Mouse (Mus musculus): ENCODE data around the gene Gm20388.
"Not testable (repeated sequence)": the region's sequence is repeated elsewhere in the genome, so short reads cannot be mapped to it uniquely, and the experiment has no call there.

The Gm20388 gene

DNA sequence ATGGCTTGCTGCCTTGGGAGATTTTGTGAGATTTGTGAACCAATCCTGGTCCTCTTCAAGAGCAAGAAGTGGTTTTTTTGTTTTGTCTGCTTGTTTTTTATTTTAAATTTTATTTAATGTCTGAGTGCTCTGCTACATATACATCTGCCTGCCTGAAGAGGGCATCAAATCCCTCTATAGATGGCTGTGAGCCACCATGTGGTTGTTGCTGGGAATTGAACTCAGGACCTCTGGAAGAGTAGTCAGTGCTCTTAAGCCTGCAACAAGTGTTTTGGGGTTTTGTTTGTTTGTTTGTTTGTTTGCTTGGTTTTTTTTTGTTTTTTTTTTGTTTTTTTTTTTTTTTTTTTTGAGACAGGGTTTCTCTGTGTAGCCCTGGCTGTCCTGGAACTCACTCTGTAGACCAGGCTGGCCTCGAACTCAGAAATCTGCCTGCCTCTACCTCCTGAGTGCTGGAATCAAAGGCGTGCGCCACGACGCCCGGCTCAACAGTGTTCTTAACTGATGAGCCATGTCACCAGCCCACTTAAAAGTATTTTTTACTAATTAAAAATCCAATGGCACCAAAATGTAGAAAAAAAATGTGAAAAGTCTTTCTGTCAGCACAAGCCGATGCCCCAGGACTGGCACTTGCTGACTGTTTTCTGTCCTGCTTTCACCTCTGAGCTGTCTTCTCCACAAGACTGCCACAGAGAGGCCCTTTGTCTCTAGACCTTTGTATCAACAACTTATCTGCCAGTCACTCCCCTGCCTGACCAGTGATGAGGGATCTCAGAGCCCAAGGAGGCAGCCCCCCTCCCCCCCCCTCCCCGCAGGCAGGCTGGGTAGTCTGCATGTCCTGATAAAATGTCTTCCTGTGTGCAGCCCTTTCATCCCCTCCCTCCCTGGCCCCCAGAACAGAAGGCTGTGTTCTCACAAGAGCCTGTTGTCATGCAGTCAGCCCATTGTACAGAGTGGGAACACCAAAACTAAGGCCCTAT lies 3505.6 kb downstream of the Gm20388 start:
- DNase-seq, result peak; percentile 53 to 58

DNA sequence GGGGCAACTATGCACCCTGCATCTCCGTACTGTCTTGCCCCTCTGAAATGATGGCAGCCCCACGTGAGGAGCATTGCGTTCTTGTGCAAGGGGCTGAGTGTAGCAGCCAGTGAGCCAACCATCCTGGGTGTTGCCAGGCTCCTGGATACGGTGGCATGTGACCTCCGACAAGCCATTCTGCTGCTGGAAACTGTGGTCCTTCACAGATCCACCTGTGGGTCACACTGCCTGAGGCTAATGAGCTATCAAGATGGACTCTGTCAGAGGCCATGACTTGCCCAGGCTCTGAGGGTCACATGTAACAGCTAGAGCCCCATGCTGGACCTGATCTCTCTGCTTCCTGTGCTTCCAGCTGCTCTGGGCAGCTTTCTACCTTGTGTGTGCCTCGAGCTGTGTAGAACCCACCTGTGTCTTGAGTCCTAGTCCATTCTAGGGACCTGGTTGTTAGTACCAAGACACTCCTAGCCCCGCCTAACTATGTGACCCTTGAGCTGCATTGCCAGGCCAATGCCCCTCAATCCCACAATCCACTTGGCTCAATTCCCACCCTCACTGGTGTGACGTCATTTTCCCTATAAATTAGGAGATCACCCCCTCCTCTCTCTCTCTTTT lies 3506.4 kb downstream of the Gm20388 start:
- DNase-seq, result no peak

DNA sequence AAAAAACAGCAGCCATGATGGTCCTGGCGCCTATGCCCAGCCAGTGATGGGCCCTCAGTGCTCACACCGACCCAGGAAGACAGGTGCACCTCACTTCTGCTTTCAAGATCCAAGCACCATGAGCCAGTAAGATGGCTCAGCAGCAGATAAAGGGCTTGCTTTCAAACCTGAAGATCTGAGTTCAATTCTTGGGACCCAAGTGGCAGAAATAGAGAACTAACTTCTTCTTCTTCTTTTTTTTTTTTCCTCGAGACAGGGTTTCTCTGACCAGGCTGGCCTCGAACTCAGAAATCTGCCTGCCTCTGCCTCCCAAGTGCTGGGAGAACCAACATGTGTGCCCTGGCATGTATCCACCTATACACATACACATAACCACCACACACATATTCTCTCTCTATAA lies 3509.1 kb downstream of the Gm20388 start:
- no peak for DNase-seq

DNA sequence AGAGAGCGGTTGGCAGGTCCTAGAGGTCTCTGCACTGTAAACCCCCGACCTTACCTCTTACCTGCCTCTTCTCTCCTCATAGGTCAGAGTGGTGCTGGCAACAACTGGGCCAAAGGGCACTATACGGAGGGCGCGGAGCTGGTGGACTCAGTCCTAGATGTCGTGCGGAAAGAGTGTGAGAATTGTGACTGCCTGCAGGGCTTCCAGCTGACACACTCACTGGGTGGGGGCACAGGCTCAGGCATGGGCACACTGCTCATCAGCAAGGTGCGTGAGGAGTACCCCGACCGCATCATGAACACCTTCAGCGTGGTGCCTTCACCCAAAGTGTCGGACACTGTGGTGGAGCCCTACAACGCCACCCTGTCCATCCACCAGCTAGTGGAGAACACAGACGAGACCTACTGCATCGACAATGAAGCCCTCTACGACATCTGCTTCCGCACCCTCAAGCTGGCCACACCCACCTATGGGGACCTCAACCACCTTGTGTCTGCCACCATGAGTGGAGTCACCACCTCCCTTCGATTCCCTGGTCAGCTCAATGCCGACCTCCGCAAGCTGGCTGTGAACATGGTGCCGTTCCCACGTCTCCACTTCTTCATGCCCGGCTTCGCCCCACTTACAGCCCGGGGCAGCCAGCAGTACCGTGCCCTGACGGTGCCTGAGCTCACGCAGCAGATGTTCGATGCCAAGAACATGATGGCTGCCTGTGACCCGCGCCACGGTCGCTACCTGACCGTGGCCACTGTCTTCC lies 3510.1 kb downstream of the Gm20388 start:
- DNase-seq, result no peak

DNA sequence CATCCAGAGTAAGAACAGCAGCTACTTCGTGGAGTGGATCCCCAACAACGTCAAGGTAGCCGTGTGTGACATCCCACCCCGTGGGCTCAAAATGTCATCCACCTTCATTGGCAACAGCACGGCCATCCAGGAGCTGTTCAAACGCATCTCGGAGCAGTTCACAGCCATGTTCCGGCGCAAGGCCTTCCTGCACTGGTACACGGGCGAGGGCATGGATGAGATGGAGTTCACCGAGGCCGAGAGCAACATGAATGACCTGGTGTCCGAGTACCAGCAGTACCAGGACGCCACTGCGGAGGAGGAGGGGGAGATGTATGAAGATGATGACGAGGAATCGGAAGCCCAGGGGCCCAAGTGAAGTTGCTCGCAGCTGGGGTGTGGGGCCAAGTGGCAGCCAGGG lies 3510.7 kb downstream of the Gm20388 start:
- DNase-seq, result no peak

DNA sequence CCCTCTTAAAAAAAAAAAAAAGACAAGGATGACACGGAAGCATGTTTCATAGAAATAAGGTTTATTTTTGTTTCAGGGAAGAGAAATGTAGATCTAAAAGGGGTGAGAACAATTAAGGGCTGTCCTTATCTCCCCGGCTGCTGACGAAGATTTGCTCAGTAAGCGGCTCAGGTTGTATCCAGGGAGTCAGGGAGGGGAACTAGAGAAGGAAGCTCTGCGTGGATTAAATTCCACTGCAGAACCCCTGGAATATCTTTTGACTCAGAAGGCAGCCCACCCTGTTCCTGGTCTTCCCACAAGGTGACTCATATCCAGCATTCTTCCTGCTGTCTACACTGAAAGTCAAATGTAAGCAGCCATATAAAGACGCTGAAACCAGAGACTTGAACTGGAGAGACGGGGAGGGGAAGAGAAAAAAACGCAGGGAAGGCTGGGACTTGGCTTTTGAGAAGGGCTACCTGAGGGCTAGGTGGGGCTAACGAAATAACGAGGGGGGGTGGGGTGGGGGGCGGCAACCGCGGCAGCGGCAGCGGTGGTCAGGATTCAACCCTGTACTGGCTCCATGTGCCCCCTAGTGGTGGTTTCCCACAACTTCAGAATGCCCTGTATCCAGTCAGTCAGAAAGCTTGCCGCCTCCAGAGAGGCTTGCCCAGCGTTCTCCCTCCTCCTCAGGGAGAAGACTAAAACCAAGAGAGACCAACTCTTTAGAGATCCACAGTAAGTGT lies 3511.6 kb downstream of the Gm20388 start:
- peak; percentile 74 to 76 for DNase-seq

DNA sequence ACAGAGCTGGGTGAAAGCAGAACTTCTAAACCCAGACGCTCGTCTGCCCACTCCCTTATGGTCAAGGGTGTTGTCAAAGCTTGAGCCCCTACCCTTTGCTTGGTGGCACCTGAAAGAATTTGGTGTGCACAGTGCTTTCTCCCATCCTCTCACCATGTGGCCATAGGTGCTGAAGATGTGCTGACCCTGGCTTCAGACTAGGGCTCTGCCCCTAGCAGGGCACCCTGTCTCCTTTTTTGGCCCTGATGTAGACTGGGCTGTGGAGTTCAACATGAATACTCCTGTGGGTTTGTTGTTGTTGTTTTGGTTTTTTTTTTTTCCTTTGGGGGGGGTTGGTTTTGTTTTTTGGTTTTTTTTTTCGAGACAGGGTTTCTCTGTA lies 3512.1 kb downstream of the Gm20388 start:
- DNase-seq, result no peak

DNA sequence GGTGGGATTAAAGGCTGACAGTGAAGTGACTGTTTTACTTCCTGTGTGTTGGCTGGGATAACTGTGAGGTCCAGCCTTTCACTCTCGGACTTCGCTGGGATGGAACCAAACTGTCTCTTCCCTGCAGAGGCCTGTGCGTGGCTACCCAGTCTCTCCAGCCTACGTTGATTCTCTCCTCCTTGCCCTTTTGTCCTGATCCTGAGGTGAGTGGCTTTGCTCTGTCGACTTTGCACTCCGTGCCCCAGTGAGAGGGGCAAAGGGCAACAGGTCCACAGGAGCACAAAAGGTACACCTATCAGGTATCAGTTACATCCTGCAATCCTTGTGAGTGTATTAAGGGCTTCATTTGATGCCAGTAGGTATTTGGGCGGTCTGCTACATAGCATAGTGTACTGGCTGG lies 3512.8 kb downstream of the Gm20388 start, which contains the start of gene Def8:
Def8 (plus strand) TSS at position 87 of the 400 bp plus-strand sequence.
- DNase-seq, result no peak

DNA sequence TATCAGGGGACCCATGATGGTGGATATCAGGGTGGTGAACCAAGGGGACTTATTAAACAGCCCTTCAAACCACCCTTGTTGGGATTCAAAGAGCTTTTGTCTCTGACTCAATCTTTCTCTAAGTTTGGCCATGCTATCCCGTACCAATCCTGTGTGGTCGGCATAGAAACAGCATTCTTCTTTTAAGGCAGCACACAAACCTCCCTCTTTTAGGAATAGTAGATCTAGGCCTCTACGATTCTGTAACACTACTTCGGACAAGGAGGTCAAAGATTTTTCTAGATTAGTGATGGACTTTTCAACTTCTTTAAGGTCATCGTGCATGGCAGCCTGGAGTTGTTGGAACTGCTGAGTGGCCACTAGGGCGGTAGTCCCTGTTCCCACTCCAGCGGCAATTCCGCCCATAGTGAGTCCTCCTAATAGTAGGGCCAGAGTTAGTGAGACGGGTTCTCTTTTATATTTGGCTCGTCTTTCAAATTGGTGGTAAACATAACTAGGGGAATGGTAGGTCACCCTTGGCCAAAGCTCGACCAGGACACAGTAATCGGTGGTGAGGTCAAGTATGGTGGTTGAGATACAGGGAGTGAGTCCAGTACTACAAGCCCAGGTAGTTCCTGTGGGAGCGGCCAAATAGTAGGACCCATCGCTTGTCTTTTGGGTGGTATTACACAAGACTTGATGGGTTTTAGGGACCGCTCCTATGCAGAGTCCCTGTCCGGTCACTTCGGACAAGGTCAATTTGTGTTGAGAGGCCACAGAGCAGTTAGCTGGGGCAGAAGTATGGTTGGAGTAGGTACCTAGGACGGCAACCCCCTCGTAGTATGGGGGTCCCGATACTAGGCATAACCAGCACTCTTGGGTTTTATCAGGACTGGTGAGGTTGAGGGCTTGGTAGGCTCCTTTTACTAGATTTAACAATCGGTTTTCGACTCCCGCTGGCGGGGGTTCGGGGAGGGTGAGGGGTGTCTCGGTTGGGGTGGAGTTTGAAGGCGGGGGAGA lies 3516.2 kb downstream of the Gm20388 start:
- no peak for DNase-seq

DNA sequence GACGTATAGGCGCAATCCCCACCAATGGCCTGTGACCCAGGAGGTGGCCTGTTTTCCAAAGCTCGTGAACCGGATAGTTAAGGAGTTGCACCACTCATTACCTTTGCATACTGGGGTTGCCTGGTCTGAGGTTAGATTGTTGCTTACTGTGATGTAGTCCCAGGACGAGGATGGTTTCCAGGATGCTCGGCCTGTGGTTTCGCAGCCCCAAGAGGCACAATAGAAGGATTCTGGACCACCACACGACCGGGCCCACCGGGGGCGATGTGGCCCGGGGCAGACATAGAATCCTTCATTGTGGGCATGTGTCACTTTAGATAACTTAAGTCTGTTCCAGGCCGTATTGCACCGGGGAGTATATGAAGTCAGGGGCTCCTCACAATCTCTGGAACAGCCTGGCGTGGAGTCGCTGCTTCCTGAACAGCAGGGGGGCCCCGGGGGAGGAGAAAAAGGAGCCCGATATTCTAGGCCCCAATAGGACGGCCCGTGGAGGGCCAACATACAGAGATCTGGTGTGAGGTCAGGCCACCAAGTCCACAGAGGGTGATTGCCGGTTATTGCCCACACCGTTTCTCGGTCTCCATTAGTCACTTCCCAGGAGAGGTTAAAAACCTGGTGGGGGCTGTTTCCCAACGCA lies 3517.1 kb downstream of the Gm20388 start:
- no peak for DNase-seq

DNA sequence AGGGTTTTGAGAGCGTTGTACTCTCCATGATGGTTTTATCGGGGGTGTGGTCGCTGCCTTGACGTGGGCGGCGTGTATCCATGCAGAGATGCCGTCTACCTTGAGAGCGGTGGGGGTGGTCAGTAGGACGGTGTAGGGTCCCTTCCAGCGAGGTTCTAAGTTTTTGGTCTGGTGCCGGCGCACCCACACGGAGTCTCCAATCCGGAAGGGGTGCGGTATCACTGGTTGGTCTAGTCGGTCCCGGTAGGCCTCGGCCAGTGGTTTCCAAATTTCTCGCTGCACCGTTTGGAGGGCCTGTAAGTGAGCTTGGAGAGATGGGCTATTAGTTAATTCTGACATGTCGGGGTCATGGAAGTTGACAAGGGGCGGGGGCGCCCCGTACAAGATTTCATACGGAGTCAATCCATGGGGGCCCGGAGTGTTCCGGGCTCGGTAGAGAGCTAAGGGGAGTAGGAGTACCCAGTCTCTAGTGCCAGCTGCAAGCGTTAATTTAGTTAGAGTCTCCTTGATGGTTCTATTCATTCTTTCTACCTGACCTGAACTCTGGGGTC lies 3517.8 kb downstream of the Gm20388 start:
- no peak for DNase-seq

DNA sequence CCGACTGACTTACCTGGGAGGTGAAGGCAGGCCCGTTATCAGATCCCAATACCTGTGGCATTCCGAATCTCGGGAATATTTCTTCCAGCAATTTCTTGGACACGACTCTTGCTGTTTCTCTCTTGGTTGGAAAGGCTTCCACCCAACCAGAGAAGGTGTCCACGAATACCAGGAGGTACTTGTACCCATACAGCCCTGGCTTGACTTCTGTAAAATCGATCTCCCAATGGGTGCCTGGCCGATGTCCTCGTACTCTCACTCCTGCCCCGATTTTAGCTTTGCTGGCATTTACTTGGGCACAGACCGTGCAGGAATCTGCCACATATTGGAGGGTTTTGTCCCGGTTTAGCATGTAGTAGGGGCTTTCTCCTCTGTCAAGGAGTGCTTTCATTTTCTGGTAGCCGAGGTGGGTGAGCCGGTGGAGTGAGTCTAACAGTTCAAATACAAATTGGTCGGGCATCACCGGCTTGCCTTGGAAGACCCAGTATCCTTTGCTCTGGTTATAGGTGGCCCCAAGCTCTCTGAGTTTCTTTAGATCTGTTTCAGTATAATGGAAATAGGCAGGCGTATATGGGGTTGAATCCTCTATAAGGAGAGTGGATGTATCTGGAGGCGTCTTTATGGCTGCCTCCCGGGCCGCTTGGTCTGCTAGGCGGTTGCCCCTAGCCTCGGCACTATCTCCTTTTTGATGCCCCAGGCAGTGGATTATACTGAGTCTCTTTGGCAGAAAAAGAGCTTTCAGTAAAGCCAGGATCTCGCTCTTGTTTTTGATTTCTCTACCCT lies 3518.5 kb downstream of the Gm20388 start:
- DNase-seq, result no peak

DNA sequence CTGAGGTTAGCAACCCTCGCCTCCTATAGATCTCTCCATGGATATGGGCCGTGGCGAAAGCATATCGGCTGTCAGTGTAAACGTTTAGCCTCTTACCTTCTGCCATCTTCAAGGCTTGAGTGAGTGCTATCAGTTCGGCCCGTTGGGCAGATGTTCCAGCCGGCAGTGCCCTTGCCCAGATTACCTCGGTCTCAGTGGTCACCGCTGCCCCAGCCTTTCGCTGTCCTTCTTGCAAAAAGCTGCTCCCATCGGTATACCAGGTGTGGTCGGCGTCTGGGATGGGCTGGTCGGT lies 3519.0 kb downstream of the Gm20388 start:
- DNase-seq, result not testable (repeated sequence)

DNA sequence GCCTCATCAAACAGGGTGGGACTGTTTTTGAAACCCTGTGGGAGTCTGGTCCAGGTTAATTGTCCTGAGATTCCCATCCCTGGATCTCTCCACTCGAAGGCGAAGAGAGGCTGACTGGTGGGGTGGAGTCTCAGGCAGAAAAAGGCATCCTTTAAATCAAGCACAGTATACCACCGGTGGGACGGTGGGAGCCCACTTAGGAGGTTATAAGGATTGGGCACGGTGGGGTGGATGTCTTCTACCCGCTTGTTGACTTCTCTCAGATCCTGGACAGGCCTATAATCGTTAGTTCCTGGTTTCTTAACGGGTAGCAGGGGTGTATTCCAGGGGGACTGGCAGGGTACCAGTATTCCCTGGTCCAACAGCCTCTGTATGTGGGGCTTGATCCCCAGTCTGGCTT lies 3520.3 kb downstream of the Gm20388 start:
- not testable (repeated sequence) for DNase-seq

DNA sequence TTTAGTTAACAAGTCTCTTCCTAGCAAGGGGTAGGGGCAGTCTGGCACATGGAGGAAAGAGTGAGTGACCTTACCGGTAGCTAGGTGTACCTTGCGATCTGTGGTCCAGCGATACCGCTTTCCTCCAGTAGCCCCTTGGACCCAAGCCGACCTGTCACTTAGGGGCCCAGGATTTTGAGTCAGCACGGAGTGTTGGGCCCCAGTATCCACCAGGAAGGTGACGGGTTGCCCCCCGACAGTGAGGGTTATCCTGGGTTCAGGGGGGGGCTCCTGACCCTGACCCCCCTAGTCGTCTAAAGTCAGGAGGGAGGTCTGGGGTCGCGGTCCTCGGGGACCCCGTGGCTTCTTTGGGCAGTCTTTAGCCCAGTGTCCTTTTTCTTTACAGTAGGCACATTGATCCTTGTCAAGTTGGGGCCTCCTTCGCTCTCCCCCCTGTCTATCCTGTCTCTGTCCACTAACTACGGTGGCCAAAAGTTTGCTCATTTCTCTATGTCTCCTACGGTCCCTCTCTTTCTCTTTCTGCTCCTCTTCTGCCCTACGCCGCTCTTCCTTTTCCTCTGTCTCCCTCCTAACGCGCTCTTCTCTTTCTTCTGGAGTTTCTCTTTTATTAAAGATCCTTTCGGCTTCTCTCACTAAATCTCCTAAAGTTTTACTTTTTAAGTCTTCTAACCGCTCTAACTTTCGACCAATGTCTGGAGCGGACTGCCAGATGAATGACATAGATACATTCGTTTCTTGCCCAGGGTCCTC lies 3521.2 kb downstream of the Gm20388 start:
- DNase-seq, result no peak

DNA sequence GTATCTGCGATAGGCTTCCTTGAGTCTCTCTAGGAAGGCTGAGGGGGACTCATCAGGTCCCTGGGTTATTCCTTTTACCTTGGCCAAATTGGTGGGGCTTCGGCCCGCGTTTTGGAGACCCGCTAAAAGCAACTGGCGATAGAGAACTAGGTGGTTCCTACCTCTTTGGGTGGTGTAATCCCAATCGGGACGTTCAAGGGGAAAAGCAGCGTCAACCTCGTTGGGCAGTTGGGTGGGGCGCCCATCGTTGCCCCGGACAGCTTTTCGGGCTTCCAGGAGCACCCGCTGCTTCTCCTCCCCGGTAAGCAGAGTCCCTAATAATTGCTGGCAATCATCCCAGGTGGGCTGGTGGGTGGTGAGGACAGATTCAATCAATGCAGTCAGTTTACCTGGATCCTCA lies 3521.7 kb downstream of the Gm20388 start:
- no peak for DNase-seq

DNA sequence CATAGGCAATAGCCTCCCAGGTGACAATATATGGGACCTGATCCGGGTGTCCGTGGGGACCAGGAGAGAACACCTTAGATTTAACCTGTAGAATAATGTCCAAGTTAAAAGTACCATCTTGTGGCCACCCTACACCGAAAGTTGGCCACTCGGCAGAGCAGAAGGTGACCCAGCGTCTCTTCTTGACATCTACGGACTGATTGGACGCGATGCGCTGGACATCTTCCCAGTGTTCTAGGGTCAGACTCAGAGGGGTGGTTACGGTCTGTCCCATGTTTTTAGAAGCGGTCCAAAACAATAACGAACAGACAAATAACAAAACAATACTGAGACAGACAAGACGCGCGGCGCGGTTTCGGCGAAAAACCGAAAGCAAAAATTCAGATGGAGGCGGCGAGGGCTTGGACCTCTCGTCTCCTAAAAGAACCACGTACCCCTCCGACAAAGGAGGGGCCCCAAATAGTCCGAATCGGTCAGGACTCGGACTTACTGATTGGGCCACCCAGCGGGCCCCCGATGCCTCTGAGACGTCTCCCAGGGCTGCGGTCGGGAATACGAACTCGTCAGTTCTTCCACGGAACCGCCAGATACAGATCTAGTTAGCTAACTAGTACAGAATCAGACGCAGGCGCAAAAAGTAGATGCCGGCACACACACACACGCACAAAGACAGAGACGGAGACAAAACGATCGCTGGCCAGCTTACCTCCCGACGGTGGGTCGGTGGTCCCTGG lies 3522.8 kb downstream of the Gm20388 start:
- not testable (repeated sequence) for DNase-seq

DNA sequence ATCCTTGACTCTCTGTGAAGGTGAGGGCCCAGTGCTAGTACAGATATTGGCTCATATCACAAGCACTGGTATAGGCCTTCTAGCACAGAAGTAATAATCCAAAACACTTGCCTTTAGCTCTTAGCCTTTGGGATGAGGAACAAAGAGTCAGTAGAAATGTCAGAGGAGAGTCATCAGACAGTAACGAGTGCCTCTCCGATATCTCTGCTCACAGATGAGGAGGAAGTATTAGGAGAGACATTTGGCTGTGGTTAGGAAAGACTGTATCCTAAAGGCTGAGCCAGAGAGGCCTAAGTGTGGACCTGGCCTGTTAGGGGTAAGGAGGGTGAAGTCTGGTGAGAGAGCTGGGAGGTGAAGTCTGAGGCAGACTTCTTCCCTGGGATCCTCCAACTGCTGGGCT lies 3531.1 kb downstream of the Gm20388 start:
- DNase-seq, result no peak

DNA sequence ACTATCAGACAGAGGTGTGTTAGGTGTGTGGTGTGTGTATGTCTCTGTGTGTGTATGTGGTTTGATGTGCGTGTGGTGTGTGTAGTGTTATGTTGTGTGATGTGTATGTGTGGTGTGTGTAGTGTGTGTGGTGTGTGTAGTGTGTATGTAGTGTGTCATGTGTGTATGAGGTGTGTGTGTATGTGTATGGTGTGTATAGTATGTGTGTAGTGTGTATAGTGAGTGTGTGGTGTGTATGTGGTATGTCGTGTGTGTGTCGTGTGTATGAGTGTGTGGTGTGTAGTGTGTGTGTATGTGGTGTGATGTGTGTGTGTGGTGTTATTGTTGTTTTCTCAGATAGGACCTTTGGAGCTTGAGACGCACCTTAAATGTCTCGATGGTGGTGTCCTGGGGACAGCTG lies 3531.7 kb downstream of the Gm20388 start:
- DNase-seq, result no peak

Measured in B cell, adult 2 months (primary cell).